In the genomic region with DNA sequence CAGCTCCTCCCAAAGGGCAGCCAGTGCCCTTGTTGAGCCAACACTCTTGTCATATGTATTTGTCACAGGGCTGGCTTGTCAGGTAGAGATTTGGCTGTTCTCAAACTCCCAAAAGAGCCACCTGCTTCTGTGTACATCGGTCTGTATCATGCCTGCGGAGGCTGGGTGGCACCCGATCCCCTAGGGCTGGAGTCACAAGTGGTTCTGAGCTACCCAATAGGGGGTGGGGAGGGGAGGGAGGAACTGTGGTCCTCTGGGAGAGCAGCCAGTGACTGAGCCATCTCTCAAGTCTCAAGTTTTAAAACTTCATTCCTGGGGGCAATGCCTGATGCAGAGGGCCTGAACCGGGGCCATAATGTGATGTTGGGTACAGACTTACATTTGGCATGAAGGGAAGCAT, we compare ENCODE assay signal across 1 mouse cellular context.
TF ChIP-seq lines count a peak whose summit lies in the region.

No protein-coding gene starts in this region.

TF ChIP-seq in ES-E14, 5 proteins besides CTCF, POLR2A, EP300 and RAD21:
- TF ChIP-seq HCFC1 (IDR thresholded peaks at IDR 0.05; ENCODE audit: borderline replicate concordance, insufficient read depth, low read length): no peak
- no peak for TF ChIP-seq CHD2 (IDR thresholded peaks at IDR 0.05; ENCODE audit: low read depth, low read length)
- no peak for TF ChIP-seq MAFK (IDR thresholded peaks at IDR 0.05; ENCODE audit: insufficient read depth, low read depth, low read length)
- no peak for TF ChIP-seq ZC3H11A (IDR thresholded peaks at IDR 0.05; ENCODE audit: borderline replicate concordance, low read depth, low read length)
- TF ChIP-seq ZNF384 (IDR thresholded peaks at IDR 0.05; ENCODE audit: low read depth, low read length): no peak
